Mouse (Mus musculus) forebrain, embryonic 13.5 days (tissue): ENCODE data around the gene Nphs2. TPM values are rescaled to one million over a fixed set of nuclear protein-coding genes. Genes with fewer than 3 reads are reported as not detected.
"Not testable (repeated sequence)": the region's sequence is repeated elsewhere in the genome, so short reads cannot be mapped to it uniquely, and the experiment has no call there.

Experiments
- ATAC-seq: fragments of 200-750 bp; cut with Nextera tagmentation; 2 replicates; pipeline ENCODE4 v1.8.0; 2017
- H3K27ac ChIP-seq: fragments of 300-500 bp; sonication (generic); 2 replicates; pipeline ENCODE4 v1.5.1; 2015; ENCODE audit warnings: inconsistent platforms, mild to moderate bottlenecking, moderate library complexity
- H3K27me3 ChIP-seq: fragments of 300-500 bp; sonication (generic); 2 replicates; pipeline ENCODE4 v1.6.1; 2015; ENCODE audit warnings: mild to moderate bottlenecking, inconsistent platforms
- H3K36me3 ChIP-seq: fragments of 300-500 bp; sonication (generic); 2 replicates; pipeline ENCODE4 v1.6.1; 2015; ENCODE audit warnings: mild to moderate bottlenecking, inconsistent platforms; ENCODE audit not compliant: poor library complexity, severe bottlenecking
- H3K4me1 ChIP-seq: fragments of 300-500 bp; sonication (generic); 2 replicates; pipeline ENCODE4 v1.6.1; 2015; ENCODE audit warnings: inconsistent platforms
- H3K4me2 ChIP-seq: fragments of 300-500 bp; sonication (generic); 2 replicates; pipeline ENCODE4 v1.6.1; 2015; ENCODE audit warnings: inconsistent platforms, mild to moderate bottlenecking, moderate library complexity
- H3K4me3 ChIP-seq: fragments of 300-500 bp; sonication (generic); 2 replicates; pipeline ENCODE4 v1.5.1; 2015; ENCODE audit warnings: mild to moderate bottlenecking, inconsistent platforms
- H3K9ac ChIP-seq: fragments of 300-500 bp; sonication (generic); 2 replicates; pipeline ENCODE4 v1.6.1; 2015; ENCODE audit warnings: mild to moderate bottlenecking, inconsistent platforms
- H3K9me3 ChIP-seq: fragments of 300-500 bp; sonication (generic); replicated peaks from 2 replicates; pipeline ENCODE4 v1.6.1; 2016; ENCODE audit warnings: inconsistent platforms
- WGBS: fragments of 180-500 bp; shearing (Covaris S2); methylation state at CpG from one replicate; pipeline ENCODE4 v1.1.7; 2015; 5-methylcytosine and 5-hydroxymethylcytosine counted together
- polyA plus RNA-seq: library from polyadenylated mRNA; unstranded; fragments of >200 nt; fragmentation: Nextera tagmentation; extraction: Ambion mirVana; gene quantifications from 2 replicates; pipeline ENCODE4 v1.2.1, GENCODE M21; 2015

The Nphs2 gene
- 0.09 TPM in 1 of 2 replicates, not detected in the other for polyA plus RNA-seq

- WGBS, result 4% methylated on average over 29 of the region's 29 CpGs
Observed at GRCm38 (mm10) chr1:156310630-156311029, at the start of gene Nphs2. TSS of gene Nphs2 (plus strand) at chr1:156310727.

DNA sequence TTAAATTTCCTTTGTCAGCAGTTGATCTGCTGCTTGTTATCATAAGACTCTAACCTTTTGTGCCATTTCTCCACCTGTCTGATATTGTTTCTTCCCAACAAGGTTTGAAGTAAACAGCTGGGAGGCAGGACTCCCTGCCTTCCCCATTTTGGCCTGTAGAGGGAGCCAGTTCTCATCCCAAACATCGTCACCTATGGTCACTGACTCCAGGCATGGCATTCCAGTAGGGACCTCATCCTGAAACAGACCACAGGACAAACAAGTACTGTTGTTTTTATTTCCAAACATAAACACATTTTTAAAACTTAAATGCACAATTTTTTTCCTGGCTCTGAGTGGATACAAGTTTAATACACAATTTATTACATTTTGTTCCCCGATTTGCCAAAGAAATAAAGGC is 47.2 kb upstream of the Nphs2 start:
- no peak for ATAC-seq
- 48% methylated on average over 2 of the region's 2 CpGs for WGBS
- no peak overlapping the region for H3K4me3 ChIP-seq

More at GRCm38 (mm10) chr1:156310630-156311029, at the start of gene Nphs2:
- Histone ChIP-seq H3K36me3 (no peaks in the 10 kb centered on the region), H3K27ac (no peak within 1 kb of the TSS), H3K27me3 (peaks cover 51% of the 10 kb centered on the region), H3K4me3 (peak within 1 kb of the TSS; percentile 24), H3K9ac (no peak within 1 kb of the TSS), H3K4me1 (peaks cover 5% of the 10 kb centered on the region; the same call in 1 of the 2 replicates), H3K9me3 (no peaks in the 10 kb centered on the region), H3K4me2 (peak within 1 kb of the TSS; percentile 54)
- ATAC-seq, result no peak

DNA sequence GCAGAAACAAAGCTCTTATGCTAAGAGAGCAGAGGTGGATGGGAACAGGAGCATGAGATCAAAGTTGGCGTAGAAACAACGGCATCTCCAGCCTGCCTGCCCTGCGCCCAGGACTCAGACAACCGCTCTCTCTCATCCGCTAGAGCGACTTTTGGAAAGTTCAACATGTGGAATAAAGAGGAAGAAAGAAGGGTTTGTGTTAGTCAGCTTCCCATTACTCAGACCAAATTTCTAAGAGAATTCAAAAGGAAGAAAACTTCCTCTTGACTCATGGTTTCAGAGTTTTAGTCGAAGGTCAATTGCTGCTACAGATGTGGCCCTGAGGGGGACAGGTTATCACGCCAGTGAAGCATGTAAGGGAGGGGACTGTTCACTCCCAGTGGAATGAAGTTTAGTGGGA is 46.6 kb upstream of the Nphs2 start:
- no peaks in the 10 kb centered on the region for H3K9me3 ChIP-seq
- ATAC-seq, result no peak
- 88% methylated on average over 8 of the region's 8 CpGs for WGBS
- H3K4me1 ChIP-seq, result no peaks in the 10 kb centered on the region
- no peak overlapping the region for H3K4me2 ChIP-seq
- H3K36me3 ChIP-seq, result no peaks in the 10 kb centered on the region
- H3K4me3 ChIP-seq, result no peak overlapping the region
- no peak overlapping the region for H3K27ac ChIP-seq
- no peaks in the 10 kb centered on the region for H3K27me3 ChIP-seq
- H3K9ac ChIP-seq, result no peak overlapping the region

More for the DNA sequence above, 47.2 kb upstream of the Nphs2 start:
- H3K4me2 ChIP-seq, result no peak overlapping the region
- H3K27me3 ChIP-seq, result no peaks in the 10 kb centered on the region
- H3K36me3 ChIP-seq, result no peaks in the 10 kb centered on the region
- no peaks in the 10 kb centered on the region for H3K9me3 ChIP-seq
- H3K27ac ChIP-seq, result no peak overlapping the region
- H3K9ac ChIP-seq, result no peak overlapping the region
- H3K4me1 ChIP-seq, result no peaks in the 10 kb centered on the region

- H3K9ac ChIP-seq, H3K4me3 ChIP-seq, H3K4me2 ChIP-seq, H3K9me3 ChIP-seq, H3K4me1 ChIP-seq, H3K27ac ChIP-seq, H3K36me3 ChIP-seq, H3K27me3 ChIP-seq, ATAC-seq: not testable (repeated sequence)
- 21% methylated on average over 3 of the region's 3 CpGs for WGBS
Observed at GRCm38 (mm10) chr1:156268546-156268945, 42.0 kb upstream of the Nphs2 start.

DNA sequence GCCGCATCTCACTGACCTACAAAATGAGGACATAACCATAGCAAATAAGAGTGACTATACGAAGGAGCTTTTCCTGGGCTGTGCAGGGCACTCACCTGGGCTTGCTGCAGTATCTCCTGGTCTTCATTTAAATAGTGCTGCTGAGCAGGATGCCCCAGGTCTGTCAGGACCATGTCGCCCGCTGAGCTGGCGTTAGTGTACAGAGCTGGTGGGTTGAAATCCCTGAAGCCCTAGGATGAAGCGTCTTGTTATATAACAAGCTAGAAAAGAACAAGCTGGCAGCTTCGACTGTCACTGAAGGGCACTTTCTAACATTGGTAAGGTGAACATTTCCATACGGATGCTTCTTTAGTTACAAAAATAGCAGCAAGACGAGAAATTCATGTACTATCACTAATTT is 40.1 kb upstream of the Nphs2 start:
- ATAC-seq, result no peak
- Histone ChIP-seq H3K36me3 (no peaks in the 10 kb centered on the region), H3K27me3 (no peaks in the 10 kb centered on the region), H3K9me3 (no peaks in the 10 kb centered on the region), H3K27ac (no peak overlapping the region), H3K4me3 (no peak overlapping the region), H3K4me2 (no peak overlapping the region), H3K4me1 (no peaks in the 10 kb centered on the region; the same call in 1 of the 2 replicates), H3K9ac (no peak overlapping the region)
- WGBS, result 81% methylated on average over 9 of the region's 9 CpGs

GRCm38 (mm10) chr1:156271654-156272053 is 38.9 kb upstream of the Nphs2 start:
- H3K27ac ChIP-seq, result no peak overlapping the region
- H3K36me3 ChIP-seq, result no peaks in the 10 kb centered on the region
- H3K9ac ChIP-seq, result no peak overlapping the region
- WGBS, result 21% methylated on average over 5 of the region's 5 CpGs
- no peak overlapping the region for H3K4me3 ChIP-seq
- no peaks in the 10 kb centered on the region for H3K9me3 ChIP-seq
- H3K4me2 ChIP-seq, result no peak overlapping the region
- H3K27me3 ChIP-seq, result no peaks in the 10 kb centered on the region
- H3K4me1 ChIP-seq, result no peaks in the 10 kb centered on the region; the same call in 1 of the 2 replicates
- ATAC-seq, result peak; percentile 16; the same call in 1 of the 2 replicates

GRCm38 (mm10) chr1:156273647-156274046 is 36.9 kb upstream of the Nphs2 start:
- H3K9me3 ChIP-seq, result no peaks in the 10 kb centered on the region
- no peaks in the 10 kb centered on the region for H3K36me3 ChIP-seq
- no peak overlapping the region for H3K4me3 ChIP-seq
- 64% methylated on average over 7 of the region's 7 CpGs for WGBS
- no peak for ATAC-seq
- H3K27me3 ChIP-seq, result no peaks in the 10 kb centered on the region
- no peak overlapping the region for H3K9ac ChIP-seq
- H3K27ac ChIP-seq, result no peak overlapping the region
- no peak overlapping the region for H3K4me2 ChIP-seq
- no peaks in the 10 kb centered on the region; the same call in 1 of the 2 replicates for H3K4me1 ChIP-seq

DNA sequence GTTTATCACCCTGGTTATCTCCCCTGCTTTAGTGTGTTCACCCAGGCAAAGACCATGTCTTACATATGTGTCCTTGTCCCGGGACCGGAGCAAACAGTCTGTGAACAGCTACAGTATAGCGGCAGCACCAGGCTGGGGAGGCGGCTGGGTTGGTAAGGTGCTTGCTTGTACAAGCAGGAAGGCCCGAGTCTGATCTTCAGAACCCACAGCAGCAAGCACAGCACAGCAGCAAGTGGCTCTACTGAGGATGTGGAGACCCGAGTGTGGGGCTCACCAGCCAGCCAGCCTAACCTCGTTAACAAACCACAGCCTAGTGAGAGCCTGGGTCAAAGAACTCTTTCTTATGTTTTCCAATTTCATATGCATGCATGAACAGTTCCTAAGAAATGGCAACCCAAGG is 30.4 kb upstream of the Nphs2 start:
- no peak overlapping the region for H3K9ac ChIP-seq
- 80% methylated on average over 7 of the region's 7 CpGs for WGBS

DNA sequence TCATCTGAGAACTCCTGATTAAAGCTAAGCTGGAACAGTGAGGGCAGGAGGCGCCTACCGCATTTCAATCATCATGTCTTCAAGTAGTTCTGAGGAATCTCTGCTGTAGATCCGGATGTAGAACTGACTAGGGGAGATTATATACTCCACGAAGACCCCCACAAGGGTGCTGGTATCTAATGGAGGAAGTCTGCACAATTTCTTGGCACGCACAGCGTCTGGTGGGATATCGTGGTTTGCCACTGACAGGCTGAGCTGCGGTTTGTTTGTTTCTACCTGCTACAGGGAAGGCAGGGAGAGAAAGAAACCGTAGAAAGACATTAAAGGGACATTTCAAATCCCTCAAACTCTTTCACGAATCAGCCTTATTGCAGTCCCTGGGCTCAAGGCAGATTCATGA is 26.3 kb upstream of the Nphs2 start:
- Histone ChIP-seq H3K27ac (no peak overlapping the region), H3K36me3 (no peaks in the 10 kb centered on the region), H3K4me3 (no peak overlapping the region), H3K9me3 (no peaks in the 10 kb centered on the region), H3K4me2 (no peak overlapping the region), H3K27me3 (no peaks in the 10 kb centered on the region), H3K4me1 (peaks cover 4% of the 10 kb centered on the region; the same call in 1 of the 2 replicates), H3K9ac (no peak overlapping the region)
- no peak for ATAC-seq
- 84% methylated on average over 10 of the region's 10 CpGs for WGBS

More for the DNA sequence above, 30.4 kb upstream of the Nphs2 start:
- Histone ChIP-seq H3K27ac (no peak overlapping the region), H3K4me2 (no peak overlapping the region), H3K36me3 (no peaks in the 10 kb centered on the region), H3K4me1 (no peaks in the 10 kb centered on the region), H3K27me3 (no peaks in the 10 kb centered on the region), H3K4me3 (no peak overlapping the region), H3K9me3 (no peaks in the 10 kb centered on the region)
- no peak for ATAC-seq

GRCm38 (mm10) chr1:156284851-156285540 is 25.5 kb upstream of the Nphs2 start:
- Histone ChIP-seq H3K9me3 (no peaks in the 10 kb centered on the region), H3K4me2 (no peak overlapping the region), H3K27me3 (no peaks in the 10 kb centered on the region), H3K4me3 (no peak overlapping the region), H3K4me1 (peaks cover 4% of the 10 kb centered on the region; the same call in 1 of the 2 replicates), H3K9ac (no peak overlapping the region), H3K27ac (no peak overlapping the region), H3K36me3 (no peaks in the 10 kb centered on the region)
- 49% methylated on average over 9 of the region's 9 CpGs for WGBS
- no peak for ATAC-seq

- H3K4me2 ChIP-seq, result no peak overlapping the region
- H3K27ac ChIP-seq, result no peak overlapping the region
- H3K36me3 ChIP-seq, result no peaks in the 10 kb centered on the region
- H3K9ac ChIP-seq, result no peak overlapping the region
- peaks cover 4% of the 10 kb centered on the region; the same call in 1 of the 2 replicates for H3K4me1 ChIP-seq
- H3K4me3 ChIP-seq, result no peak overlapping the region
- no peak for ATAC-seq
- WGBS, result 87% methylated on average over 5 of the region's 5 CpGs
- H3K27me3 ChIP-seq, result no peaks in the 10 kb centered on the region
- no peaks in the 10 kb centered on the region for H3K9me3 ChIP-seq
Observed at GRCm38 (mm10) chr1:156285541-156285896, 25.0 kb upstream of the Nphs2 start.

GRCm38 (mm10) chr1:156288556-156289221 is 21.8 kb upstream of the Nphs2 start:
- H3K4me1 ChIP-seq, result peaks cover 4% of the 10 kb centered on the region; the same call in 1 of the 2 replicates
- ATAC-seq, result no peak
- no peak overlapping the region for H3K9ac ChIP-seq
- H3K4me3 ChIP-seq, result no peak overlapping the region
- H3K27me3 ChIP-seq, result no peaks in the 10 kb centered on the region
- WGBS, result 69% methylated on average over 9 of the region's 9 CpGs
- H3K27ac ChIP-seq, result no peak overlapping the region
- no peak overlapping the region for H3K4me2 ChIP-seq
- no peaks in the 10 kb centered on the region for H3K36me3 ChIP-seq
- no peaks in the 10 kb centered on the region for H3K9me3 ChIP-seq
